Mouse (Mus musculus) forelimb bud, embryonic 11.5 days (tissue): ENCODE measurements around the gene Ube2l3.
"Not testable (repeated sequence)": the region's sequence is repeated elsewhere in the genome, so short reads cannot be mapped to it uniquely, and the experiment has no call there.

Source experiments
- DNase-seq: peaks from one replicate; pipeline ENCODE4 v3.0.0-alpha.2; 2012; ENCODE audit warnings: low read depth, low spot score

Ube2l3 gene

DNA sequence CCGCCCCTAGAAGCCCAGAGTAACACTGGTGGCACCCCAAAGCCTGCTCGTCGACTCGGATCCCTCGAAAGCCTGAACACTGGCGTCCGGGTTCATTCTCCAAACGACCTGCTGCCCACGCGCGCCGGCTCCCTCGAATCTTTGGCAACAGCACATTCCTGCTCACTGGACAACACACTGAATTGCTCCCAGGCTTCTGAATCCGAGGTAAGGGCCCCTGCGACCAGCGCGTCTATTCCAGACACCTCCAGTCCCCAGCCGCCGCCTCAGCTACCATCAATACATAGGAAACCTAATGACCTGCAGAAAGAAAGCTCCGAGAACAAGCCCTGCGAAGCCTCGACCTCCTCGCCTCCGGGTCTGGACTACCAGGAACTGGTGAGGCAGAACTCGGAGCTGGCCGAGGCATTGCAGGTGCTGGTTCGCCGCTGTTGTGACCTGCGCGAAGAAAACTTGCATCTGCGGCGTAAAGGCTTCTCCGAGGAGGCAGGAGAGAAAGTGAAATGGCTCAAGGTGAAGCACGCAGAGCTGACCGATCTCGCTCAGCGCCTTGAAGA, 7.0 kb upstream of the Ube2l3 start:
- no peak for DNase-seq

DNA sequence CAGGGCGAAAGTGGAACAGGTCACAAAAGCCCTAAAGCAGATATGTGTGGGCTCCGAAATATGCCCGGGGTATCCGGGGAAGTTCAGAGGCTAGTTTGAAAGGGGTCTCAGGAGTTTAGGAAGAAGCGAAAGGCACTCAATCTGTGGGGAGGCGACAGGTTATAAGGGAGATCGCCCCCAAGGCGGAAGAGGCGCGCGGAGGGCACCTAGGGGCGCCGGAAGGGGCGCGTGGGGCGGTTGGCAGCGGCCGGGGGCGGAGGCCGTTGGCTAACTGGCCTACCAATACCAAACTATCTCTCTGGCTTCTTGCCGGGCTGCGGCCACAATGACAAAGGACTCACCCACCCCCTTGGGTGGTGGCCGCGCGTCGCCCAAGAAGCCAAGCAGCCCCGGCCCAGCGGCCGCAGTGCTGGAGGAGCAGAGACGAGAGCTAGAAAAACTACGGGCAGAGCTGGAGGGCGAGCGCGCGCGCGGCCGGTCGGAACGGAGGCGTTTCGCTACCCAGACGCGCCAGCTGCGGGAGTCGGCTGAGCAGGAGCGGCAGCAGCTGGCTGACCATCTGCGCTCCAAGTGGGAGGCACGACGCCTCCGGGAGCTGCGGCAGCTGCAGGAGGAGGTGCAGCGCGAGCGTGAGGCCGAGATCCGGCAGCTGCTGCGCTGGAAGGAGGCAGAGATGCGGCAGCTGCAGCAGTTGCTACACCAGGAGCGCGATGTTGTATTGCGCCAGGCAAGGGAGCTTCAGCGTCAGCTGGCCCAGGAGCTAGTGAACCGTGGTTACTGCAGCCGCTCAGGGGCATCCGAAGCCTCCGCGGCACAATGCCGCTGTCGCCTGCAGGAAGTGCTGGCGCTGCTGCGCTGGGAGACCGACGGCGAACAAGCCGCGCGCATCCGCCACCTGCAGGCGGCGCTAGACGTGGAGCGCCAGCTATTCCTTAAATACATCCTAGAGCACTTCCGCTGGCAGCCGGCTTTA, 6.2 kb upstream of the Ube2l3 start, which contains the start of gene Rimbp3:
TSS of gene Rimbp3 (plus strand) at position 215 of the 973 bp plus-strand sequence.
- DNase-seq = peak; percentile 94

DNA sequence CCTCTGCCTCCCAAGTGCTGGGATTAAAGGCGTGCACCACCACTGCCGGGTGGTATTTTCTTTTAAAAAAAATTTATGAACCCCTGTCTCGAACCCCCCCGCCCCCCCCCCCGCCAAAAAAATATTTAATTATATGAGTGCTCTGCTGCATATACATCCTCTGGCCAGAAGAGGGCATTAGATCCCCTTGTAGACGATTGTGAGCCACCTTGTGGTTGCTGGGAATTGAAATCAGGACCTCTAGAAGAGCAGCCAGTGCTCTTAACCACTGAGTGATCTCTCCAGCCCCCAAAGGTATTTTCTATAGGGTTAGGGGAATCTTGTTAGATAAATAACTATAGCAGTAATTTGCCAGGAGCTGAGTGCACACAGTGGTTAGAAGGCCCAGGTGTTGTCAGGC, 2.5 kb upstream of the Ube2l3 start:
- no peak for DNase-seq

DNA sequence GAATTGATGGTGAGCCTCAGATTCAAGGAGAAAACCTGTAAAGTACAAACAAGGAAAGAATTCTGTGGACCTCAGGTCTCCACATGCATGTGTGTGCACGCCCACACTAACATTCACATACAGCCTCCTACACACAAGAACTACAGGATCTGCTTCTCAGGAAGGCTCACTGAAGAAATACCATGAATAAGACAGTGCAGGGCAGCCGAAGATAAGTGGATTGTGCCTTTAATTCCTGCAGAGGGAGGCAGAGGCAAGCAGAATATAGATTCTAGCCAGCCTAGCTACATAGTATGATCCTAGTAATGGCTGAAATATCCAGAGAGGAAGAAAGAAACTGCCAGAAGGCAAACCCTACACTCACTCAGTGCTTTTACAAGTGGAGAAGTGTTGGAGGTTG, 472 bp downstream of the Ube2l3 start:
- no peak for DNase-seq

DNA sequence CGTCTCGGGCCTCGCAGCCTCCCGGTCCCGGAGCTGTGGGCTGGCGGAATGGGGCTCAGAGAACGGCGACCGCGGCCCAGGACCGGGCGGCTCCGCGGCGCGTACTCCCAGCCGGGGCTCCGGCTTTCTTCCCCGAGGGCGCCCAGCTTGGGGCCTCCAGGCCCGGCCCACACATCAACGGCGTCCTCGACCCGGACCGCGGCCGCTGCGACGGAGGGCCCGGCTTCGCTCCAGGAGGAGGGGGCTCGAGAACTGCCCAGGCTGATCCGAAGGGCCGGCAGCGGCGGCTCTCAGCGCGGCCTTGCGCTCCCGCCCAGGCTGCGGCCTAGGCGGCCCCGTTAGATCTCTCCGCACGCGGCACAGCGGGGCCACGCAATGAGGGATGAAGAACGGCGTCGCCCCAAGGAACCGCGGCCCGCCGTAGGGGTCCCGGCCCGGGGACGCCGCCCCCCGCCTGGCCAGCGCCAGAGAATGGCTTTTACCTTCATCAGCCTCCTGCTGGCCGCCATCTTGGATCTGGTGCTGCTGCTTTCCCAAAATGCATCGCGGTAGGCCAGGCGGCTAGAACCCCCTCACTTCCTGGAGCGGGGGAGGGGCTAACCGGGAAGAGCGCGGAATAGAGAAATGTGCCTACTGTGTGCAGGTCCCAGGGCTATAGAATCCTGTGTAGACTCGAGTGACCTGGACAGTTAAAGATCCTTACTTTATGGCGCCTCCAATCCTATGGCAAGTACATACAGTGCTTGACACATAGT, 1.3 kb downstream of the Ube2l3 start:
- peak; percentile 81 for DNase-seq

DNA sequence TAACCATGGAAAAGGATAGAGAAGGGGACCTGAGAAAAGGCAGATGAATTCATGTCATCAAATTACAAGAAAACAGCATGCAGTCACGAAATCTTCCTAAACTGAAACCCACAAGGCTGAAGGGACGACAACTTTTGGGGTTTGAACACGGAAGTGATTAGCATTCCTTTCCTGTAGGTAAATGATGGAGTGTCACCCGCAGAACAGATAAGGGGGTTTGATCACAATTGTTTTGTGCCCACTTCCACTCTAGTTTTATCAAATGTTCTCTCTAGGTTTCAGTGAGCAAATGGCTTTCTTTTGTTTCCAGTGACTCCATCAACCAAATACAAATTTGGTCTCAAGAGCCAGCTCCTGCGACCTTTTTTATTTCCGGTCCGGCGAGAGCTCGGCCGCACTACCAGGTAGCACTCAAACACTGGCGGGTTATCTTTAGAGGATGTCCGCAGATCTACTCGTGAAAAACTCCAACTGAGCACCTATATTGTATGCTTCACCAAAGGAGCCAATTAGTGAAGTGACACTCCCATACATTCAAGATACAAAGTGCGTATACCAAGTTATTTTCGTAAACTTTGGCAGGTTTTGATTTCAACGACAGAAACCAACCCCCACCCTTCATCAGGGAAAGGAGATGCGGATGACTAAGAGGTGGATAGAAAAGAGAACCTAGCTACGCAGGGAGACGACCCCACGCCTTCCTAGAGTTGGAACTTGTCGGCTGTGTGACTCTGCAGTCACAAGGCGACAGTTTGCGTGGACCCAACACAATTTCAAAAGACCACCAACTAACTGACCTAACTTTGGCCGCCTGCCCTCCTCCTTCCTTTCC, 2.1 kb downstream of the Ube2l3 start:
- DNase-seq = no peak

DNA sequence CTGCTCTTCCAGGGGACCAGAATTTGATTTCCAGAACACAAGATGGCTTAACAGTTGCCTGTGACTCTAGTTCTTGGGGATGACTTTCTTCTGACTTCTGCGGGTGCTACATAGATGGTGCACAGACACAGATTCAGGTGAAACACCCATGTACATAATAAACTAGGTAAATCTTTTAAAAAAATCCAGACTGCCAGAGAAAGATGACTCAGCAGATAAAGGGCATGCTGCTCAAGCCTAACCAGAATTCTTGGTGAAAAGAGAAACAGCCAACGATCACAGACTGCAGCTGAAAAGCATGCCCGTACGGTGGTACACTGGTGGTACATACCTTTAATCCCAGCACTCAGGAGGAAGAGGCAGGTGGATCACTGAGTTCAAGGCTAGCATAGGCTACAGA, 8.6 kb downstream of the Ube2l3 start:
- DNase-seq = no peak

DNA sequence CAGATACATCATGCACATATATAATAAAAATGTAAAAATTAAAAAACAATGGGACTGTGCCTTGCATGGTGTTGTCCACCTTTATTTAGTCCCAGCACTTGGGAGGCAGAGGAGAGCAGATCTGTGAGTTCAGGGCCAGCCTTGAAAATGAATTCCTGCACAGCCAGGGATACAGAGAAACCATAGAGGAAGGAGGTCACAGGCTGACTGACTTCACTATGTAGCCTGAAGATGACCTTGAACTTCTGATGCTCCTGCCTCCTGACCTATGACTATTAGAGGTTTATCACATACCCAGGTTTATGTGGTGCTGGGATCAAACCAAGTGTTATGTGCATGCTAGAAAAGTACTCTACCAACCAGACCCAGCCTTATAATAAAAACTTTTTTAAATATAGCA, 17.0 kb downstream of the Ube2l3 start:
- no peak for DNase-seq

DNA sequence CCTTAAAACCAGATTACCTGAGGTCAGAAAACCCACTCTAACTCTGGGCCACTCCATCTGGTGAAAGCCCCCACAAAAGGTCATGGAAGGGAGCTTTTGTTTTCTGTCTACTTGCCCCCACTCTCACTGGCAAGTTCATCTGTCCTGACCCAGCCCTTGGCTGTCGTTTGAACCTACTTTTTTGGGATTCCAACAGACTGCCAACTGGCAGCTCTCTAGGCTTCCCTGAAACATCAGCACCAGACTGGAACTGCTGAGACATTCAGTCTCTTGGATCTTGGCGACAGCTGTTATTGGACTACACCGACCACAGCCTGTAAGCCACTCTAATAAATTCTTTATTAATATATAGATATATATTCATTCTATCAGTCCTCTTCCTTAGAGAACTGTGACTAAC, 19.4 kb downstream of the Ube2l3 start:
- no peak for DNase-seq

DNA sequence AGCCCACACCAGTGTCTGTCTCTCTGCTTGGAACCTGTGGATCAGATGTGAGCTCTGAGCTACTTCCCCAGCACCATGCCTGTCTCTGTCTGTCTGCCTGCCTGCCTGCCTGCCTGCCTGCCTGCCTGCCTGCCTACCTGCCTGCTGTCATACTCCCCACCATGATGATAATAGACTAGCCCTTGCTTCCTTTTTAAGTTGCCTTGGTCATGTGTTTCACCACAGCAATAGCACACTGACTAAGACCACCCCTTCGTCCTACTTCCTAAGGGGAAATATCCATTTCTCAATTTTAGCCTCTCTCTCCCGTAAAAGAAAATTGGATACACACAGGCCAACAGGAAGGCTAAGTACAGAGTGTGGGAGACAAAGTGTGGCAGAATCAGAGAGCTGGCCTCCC, 20.3 kb downstream of the Ube2l3 start:
- DNase-seq = no peak

DNA sequence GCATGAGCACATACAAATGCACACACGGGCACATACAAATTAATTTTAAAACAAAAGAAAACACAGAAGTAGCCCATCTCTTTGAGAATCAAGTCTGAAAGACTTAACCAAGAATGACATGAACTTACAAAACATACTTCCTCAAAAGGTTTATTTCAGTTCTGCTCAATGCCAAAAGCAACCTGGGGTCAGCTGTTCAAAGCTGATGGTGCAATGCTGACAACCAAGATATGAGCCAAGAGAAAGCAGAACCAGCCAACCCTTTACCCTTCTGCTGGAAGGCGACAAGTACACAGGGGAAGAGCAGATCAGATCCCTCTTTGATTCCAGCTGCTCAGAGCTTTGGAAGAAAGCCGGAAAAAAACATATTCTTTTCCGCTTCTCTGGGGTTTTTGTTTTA, 21.1 kb downstream of the Ube2l3 start:
- no peak for DNase-seq

DNA sequence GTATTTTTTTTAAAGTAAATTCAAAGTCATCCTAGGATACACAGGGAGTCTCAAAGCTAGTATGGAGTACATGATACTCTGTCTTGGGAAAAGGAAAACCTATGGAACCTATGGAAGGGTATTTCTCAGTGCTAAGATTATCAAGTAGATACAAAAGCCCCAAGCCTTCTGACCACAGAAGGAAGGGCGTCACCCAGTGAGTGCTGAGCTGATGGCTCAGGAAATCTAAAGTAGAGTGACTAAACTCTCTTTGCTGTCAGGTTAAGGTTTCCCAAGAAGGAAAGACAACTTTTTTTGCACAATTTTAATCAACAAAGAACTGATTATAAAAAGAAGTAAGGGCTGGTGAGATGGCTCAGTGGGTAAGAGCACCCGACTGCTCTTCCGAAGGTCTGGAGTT, 22.7 kb downstream of the Ube2l3 start:
- DNase-seq = no peak

DNA sequence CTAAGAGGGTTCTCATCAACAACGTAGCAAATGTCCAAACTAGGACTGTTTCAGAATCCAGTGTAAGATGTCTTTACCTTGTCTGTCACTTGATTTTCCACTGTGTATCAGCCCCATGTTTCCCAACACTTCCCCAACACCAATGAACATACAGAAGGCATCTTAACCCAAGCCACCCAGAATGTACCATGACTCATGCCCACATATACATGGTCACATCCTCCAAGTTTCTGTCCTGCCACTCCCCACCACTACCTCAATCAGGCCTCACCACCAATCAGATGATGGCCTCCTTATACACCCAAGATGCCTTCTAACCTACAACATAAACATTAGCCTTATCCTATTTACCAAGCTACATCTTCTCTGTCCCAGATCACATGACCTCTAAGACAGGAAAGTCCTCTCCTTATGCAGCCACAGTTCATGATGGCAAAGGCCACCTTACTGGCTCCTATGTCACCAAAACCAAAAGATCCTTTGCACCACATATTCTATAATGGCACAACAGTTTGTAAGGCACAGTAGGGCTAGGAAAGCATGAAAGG, 24.8 kb downstream of the Ube2l3 start:
- DNase-seq = no peak

DNA sequence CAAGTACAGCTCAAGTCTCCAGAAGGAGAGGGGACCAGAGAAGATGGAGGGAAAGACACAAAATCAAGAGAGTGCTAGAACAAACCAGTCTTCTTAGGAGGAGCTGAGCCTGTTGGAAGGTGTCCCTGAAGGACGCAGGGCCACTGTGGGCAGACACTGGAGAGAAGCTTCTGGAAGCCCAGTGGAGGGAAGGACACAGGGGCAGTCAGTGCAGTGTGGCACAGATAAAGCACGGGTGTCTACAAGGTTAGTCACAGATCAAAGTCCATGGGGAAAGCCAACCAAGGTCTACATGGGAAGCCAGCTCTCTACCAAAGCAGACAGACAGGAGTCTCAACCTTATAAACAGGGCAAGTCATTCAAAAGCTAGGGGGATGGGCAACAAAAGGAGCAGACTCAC, 26.7 kb downstream of the Ube2l3 start:
- no peak for DNase-seq

DNA sequence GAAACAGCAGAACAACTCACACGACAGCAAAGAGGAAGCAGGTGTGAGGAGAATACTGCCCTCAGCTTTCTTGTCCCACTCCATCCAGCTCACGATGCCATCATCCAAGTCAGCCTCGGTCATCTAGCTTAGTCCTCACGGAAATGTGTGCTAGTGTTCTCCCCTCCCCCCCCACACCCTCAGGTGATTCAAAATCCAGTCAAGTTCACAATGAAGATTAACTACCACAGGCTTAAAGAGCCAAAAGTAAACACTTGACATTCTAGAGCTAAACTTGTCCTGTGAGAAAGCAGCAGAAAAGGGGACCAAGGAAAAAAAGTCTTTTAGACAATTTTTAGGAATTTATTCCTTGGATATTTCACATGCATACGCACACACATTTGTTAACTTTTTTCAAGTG, 34.4 kb downstream of the Ube2l3 start:
- DNase-seq = no peak

DNA sequence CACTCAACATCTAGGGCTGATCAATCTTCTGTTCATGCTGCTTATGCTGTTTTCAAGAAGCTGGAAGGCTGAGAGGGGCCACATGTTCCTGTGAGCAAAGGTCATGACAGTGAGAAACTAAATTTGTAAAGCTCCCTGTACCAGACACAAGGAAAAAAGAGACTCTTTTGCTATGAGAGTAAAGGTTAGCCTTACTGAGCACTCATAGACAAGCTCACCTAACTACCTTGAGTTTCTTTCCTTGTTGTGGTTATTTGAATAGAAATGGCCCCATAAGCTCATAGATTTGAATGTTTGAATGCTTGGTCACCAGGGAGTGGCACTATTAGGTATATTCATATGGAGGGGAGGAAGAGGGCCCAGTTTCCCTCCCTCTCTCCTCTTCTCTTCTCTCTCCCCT, 35.3 kb downstream of the Ube2l3 start:
- DNase-seq = no peak

DNA sequence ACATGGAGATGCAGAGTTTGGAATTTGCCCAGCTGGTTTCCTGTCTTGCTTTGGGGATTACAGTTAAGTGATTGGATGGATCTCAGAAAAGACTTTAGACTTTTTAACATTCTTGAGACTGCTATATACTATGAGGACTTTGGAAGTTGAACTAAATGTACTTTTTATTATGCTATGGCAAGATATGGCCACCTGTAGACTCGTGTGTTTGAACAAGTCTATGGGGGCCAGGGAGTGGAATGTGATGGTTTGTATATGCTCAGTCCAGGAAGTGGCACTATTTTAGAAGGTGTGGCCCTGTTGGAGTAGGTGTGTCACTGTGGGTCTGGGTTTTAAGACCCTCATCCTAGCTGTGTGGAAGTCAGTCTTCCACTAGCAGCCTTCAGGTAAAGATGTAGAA, 37.0 kb downstream of the Ube2l3 start:
- DNase-seq = not testable (repeated sequence)

DNA sequence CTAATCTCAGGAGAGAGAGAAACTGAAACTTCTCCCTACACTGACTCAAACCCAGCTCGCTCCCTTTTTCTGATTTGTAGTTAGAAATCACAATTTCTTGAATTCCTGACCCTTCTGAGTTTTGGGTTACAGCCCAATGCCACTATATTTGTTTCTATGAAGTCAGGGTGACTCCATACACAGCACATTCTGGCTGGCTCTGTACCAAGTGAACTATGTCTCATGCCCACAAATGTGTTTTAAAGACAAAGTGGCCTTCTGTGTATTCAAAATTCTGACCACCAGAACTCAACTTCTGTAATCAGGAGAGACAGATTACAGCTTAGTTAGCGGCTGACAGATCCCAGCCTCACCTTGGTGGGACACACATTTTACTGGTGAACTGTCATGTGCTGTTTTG, 48.1 kb downstream of the Ube2l3 start:
- DNase-seq = no peak

DNA sequence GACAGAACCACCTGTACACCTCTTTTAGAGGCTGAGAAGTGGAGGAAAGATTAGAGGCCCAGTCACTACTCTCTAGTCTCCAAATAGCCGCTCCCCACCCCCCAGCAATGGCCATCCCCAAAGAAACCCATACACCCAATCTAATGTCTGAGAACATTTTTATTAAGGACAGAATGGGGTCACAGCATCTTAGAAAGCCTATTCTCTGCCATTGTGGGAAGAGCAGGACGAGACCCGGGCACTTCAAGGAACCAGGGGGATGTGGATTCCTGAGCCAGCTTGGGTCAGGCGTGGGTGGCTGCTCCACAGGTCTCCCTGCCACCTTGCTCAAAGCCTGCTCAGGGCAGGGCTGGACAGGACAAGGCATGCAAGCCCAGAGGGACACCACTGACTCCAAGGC, 50.6 kb downstream of the Ube2l3 start:
- DNase-seq = no peak

DNA sequence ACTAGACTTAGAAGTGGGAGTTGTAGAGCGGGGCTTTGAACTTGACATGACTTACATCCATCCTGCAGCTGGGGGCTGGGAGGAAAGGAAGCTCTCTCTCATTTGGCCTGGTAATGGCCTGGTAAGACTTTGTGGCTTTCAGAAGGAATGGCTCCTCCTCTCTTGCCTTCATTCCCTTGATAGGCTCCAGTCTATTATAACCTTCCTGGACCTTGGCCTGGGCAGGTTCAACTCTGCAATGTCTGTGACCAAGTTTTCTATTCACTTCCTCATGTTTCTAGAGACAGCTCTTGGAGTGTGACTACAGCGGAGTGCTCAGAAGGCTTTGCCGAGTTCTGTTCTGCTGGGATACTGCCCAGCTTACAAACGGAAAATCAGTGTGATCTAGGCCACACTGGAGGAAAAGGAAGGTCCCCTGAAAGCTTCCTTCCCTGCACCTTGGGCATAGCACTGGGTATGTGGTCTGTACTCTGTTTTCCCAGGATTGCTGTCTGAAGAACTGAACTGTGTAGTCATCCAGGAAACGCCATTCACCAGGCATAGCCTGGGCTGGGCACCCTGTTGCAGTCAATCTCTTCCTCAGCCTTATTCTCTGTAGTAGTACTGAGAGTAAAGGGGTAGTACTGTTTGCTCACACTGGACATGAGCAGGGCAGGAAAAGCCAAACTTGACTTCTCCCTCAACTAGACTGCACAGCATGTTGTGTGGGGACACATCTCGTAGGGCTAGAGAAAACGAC, 51.8 kb downstream of the Ube2l3 start:
- no peak for DNase-seq

DNA sequence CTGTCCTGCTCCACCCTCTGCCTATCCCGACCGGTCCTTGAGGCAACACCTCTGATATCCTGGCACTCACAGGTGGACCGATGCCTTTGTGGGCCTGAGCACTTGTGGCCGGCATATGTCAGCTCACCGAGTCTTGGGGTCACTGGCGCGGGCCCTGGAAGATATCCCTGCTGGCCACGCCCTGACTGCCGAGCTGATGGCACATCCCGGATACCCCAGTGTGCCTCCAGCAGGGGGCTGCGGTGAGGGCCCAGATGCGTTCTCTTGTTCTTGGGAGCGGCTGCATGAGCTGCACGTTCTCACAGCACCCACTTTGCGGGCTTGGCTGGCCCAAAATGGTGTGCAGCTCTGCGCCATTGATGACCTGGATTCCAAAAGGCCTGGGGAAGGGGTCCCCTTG, 54.4 kb downstream of the Ube2l3 start:
- DNase-seq = no peak
